Mouse (Mus musculus) gastrocnemius, postnatal 10 days (tissue): Measurements from ENCODE around the gene Cklf. TPM values are rescaled to one million over a fixed set of nuclear protein-coding genes. Genes with fewer than 3 reads are reported as not detected.
A peak's percentile ranks its signal among the peaks of the same experiment; 100 is the strongest.
"Not testable (repeated sequence)": the region's sequence is repeated elsewhere in the genome, so short reads cannot be mapped to it uniquely, and the experiment has no call there.

Source experiments
- DNase-seq: peaks from one replicate; pipeline ENCODE4 v3.0.0; 2021; ENCODE audit warnings: mixed read lengths
- total RNA-seq, 2 experiments: library from RNA; stranded (reverse); gene quantifications; 2 replicates each; pipeline ENCODE4 v1.2.3; 2021

Cklf gene
- total RNA-seq, 2 experiments from 2014 or later: 6.6 to 10.1 TPM

GRCm38 (mm10) chr8:104264271-104264935 lies 13.7 kb downstream of the Cklf start:
- DNase-seq: not testable (repeated sequence)

DNA sequence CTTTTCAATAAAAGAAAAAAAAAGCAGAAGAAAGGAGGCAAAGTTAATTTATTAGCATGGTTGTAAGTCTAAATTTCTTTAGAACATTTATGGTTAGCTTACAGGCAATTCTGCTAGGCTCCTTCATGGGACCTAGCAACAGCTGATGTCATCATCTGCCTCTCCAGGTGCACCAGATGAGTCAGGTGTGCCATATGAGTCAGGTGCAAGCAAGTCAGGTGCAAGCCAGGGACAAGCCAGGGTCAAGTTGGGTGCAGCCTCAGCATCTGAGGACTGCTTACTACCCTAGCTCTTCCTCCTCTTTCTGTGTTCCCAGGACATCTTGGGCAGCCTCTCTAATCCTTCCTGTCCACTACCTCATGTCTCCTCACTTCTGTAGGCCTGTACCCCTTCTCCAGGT lies 17.7 kb downstream of the Cklf start:
- no peak for DNase-seq

- DNase-seq: no peak
These were observed 18.3 kb downstream of the Cklf start for GRCm38 (mm10) chr8:104268937-104269440.

GRCm38 (mm10) chr8:104293081-104293480 lies 42.4 kb downstream of the Cklf start, which contains the start of gene Cmtm2a:
Gene Cmtm2a (minus strand): TSS chr8:104293181.
- not testable (repeated sequence) for DNase-seq

GRCm38 (mm10) chr8:104294396-104294795 lies 43.7 kb downstream of the Cklf start:
- DNase-seq: no peak

GRCm38 (mm10) chr8:104301577-104301976 lies 50.9 kb downstream of the Cklf start:
- DNase-seq: not testable (repeated sequence)

- DNase-seq: not testable (repeated sequence)
These were observed 51.9 kb downstream of the Cklf start for GRCm38 (mm10) chr8:104302536-104302935.

- no peak for DNase-seq
These were observed 54.3 kb downstream of the Cklf start for GRCm38 (mm10) chr8:104304962-104305361.

- DNase-seq: not testable (repeated sequence)
These were observed 57.7 kb downstream of the Cklf start for GRCm38 (mm10) chr8:104308341-104308740.

DNA sequence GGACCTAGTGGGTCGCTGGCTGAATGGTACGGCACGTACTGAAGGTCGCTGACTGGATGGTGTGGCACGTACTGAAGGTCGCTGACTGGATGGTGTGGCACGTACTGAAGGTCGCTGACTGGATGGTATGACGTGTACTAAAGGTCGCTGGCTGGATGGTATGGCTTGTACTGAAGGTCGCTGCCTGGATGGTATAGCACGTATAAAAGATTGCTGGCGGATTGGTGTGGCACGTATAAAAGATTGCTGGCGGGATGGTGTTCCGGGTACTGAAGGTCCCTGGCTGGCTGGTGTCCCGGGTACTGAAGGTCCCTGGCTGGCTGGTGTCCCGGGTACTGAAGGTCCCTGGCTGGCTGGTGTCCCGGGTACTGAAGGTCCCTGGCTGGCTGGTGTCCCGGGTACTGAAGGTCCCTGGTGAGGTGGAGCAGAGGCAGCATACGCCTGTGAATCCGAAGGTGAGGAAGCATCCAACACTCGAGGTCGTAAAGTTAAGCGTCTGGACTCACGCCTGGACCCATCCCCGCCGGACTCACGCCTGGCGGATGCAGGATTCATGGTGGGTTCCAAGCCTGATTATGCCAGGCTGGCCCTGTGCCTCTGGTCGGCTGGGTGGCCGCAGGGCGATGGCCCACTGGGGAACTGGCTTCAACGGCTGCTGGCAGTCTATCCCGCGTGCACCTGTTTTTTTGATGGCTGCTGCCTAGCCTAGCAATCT lies 58.9 kb downstream of the Cklf start, which contains the start of the genes Gm45711 and Cmtm1:
Gene Gm45711 (minus strand): TSS at position 641 of the 715 bp plus-strand sequence.
Gene Cmtm1 (minus strand): TSS at position 705 of the 715 bp plus-strand sequence.
- peak; percentile 63 for DNase-seq

DNA sequence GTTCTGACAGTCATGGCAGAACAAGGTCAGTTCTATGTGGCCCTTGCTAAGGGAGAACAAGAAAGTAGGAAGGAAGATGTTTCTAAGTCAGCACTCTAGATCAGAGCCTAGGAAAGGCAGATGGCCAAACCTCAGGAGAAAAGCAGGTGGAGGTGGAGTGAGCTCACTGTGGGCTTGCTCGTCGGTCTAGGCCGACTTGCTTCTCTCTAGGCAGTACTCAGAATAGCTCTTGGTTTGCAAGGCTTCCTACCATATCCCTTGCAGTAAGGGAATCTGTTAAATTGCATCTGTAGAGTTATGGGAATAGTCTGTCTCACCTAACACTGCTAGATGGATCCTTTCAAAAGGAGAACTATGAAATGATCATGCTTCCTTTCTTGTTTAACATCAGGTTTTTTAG lies 61.4 kb downstream of the Cklf start:
- not testable (repeated sequence) for DNase-seq

GRCm38 (mm10) chr8:104313311-104313710 lies 62.6 kb downstream of the Cklf start:
- no peak for DNase-seq

Other genes starting within 250 kb of the Cklf start
- 100 to 1,000 TPM; 145 to 168 TPM for gene Cdh5, start 149.2 kb upstream of the Cklf start, total RNA-seq
- gene Bean1, start 80.4 kb upstream of the Cklf start, total RNA-seq: 1 to 10 TPM; 1.0 to 1.4 TPM
- 1 to 10 TPM; 5.6 to 7.6 TPM for gene Tk2, start 2.3 kb upstream of the Cklf start, total RNA-seq
- not detected for gene Cmtm2a, start 42.3 kb downstream of the Cklf start, total RNA-seq
- not detected for gene Gm45711, start 59.2 kb downstream of the Cklf start, total RNA-seq
- not detected for gene Cmtm1, start 59.3 kb downstream of the Cklf start, total RNA-seq
- not detected for gene Gm11020, start 70.7 kb downstream of the Cklf start, total RNA-seq
- gene Cmtm2b, start 71.4 kb downstream of the Cklf start, total RNA-seq: not detected
- 10 to 100 TPM; 27.4 to 38.9 TPM for gene Cmtm3, start 88.5 kb downstream of the Cklf start, total RNA-seq
- gene Cmtm4, start 144.9 kb downstream of the Cklf start, total RNA-seq: 1 to 10 TPM; 6.3 to 7.6 TPM
- 100 to 1,000 TPM; 101 to 112 TPM for gene Dync1li2, start 192.2 kb downstream of the Cklf start, total RNA-seq